Mouse (Mus musculus) c-Kit-positive CD71-positive TER-119-negative erythroid progenitor cells, embryonic 14.5 days (primary cell): ENCODE data around the gene Olfr891.
"Not testable (repeated sequence)": the region's sequence is repeated elsewhere in the genome, so short reads cannot be mapped to it uniquely, and the experiment has no call there.

Experiments used
- DNase-seq: peaks from one replicate; pipeline ENCODE4 v3.0.0-alpha.2; 2013; ENCODE audit warnings: low read depth

Gene Olfr891

GRCm38 (mm10) chr9:38180721-38181120 lies at the start of gene Olfr891:
TSS of gene Olfr891 (minus strand) at chr9:38180821.
- no peak for DNase-seq

- no peak for DNase-seq
Observed at GRCm38 (mm10) chr9:38217755-38218154, 37.1 kb upstream of the Olfr891 start, which contains the start of gene Olfr894. TSS of gene Olfr894 (plus strand) at chr9:38218055.

GRCm38 (mm10) chr9:38208065-38208464 lies 27.4 kb upstream of the Olfr891 start, which contains the start of gene Olfr893:
TSS of gene Olfr893 (plus strand) at chr9:38208365.
- no peak for DNase-seq

- not testable (repeated sequence) for DNase-seq
Observed at GRCm38 (mm10) chr9:38168341-38168740, 12.3 kb downstream of the Olfr891 start.

GRCm38 (mm10) chr9:38142217-38142616 lies 38.4 kb downstream of the Olfr891 start, which contains the start of gene Olfr890:
TSS of gene Olfr890 (plus strand) at chr9:38142517.
- DNase-seq: no peak
